Mouse (Mus musculus): ENCODE data around the gene Lipc. TPM values are rescaled to one million over a fixed set of nuclear protein-coding genes. Genes with fewer than 3 reads are reported as not detected.

The Lipc gene
- polyA plus RNA-seq, 1 experiment from 2014 or later: not detected

GRCm38 (mm10) chr9:70848135-70848770 is 103.8 kb downstream of the Lipc start:
- Histone ChIP-seq H3K4me3 (no peak overlapping the region), H3K4me1 (peaks cover 16% of the 10 kb centered on the region), H3K9me3 (no peaks in the 10 kb centered on the region), H3K4me2 (replicated peaks) (0 out of 2 replicates have a peak overlapping the region, but pooled peaks have one; percentile 4), H3K27ac (replicated peaks) (0 out of 2 replicates have a peak overlapping the region, but pooled peaks have one; percentile 10), H3K36me3 (no peaks in the 10 kb centered on the region), H3K27me3 (no peaks in the 10 kb centered on the region), H3K9ac (replicated peaks) (no peak overlapping the region)
- ATAC-seq (replicated peaks): no peak; the same call in 1 of the 2 replicates
- WGBS: 46% methylated on average over 10 of the region's 10 CpGs

GRCm38 (mm10) chr9:70847627-70848051 is 104.4 kb downstream of the Lipc start:
- peak; percentile 77 for ATAC-seq (replicated peaks)
- peak overlapping the region; percentile 10; the same call in 1 of the 2 replicates for H3K27ac ChIP-seq (replicated peaks)
- no peaks in the 10 kb centered on the region for H3K36me3 ChIP-seq
- 32% methylated on average over 8 of the region's 8 CpGs for WGBS
- H3K4me3 ChIP-seq: no peak overlapping the region
- H3K4me1 ChIP-seq: peaks cover 16% of the 10 kb centered on the region
- H3K9me3 ChIP-seq: no peaks in the 10 kb centered on the region
- H3K9ac ChIP-seq (replicated peaks): no peak overlapping the region
- no peaks in the 10 kb centered on the region for H3K27me3 ChIP-seq
- H3K4me2 ChIP-seq (replicated peaks): 0 out of 2 replicates have a peak overlapping the region, but pooled peaks have one; percentile 4

DNA sequence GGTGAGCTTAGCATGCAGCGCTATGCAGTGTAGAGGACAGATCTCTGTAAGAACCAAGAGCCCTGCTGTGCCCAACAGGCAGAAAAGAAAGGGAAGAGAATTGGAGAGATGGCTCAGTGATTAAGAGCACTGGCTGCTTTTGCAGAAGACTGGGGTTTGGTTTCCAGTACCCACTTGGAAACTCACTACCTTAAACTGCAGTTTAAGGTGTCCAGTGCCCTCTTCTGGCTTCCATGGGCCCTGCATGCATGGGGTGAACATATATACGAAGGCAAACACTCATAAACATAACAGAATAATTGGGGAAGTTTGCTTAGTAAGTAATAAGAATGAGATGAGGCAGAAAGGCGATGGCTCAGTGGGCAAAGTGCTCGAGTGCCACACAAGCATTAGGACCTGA is 108.8 kb downstream of the Lipc start:
- no peak overlapping the region for H3K4me3 ChIP-seq
- H3K9me3 ChIP-seq: no peaks in the 10 kb centered on the region
- ATAC-seq (replicated peaks): no peak
- no peak overlapping the region for H3K9ac ChIP-seq (replicated peaks)
- H3K27ac ChIP-seq (replicated peaks): no peak overlapping the region
- peaks cover 9% of the 10 kb centered on the region for H3K4me1 ChIP-seq
- H3K27me3 ChIP-seq: no peaks in the 10 kb centered on the region
- 85% methylated on average over 4 of the region's 4 CpGs for WGBS
- H3K36me3 ChIP-seq: no peaks in the 10 kb centered on the region
- no peak overlapping the region for H3K4me2 ChIP-seq (replicated peaks)

- Histone ChIP-seq H3K27ac (replicated peaks) (no peak overlapping the region), H3K9me3 (no peaks in the 10 kb centered on the region), H3K9ac (replicated peaks) (no peak overlapping the region), H3K4me2 (replicated peaks) (no peak overlapping the region), H3K4me1 (0 out of 2 replicates have a peak, but pooled peaks cover under 1% of the 10 kb centered on the region), H3K4me3 (no peak overlapping the region), H3K36me3 (no peaks in the 10 kb centered on the region), H3K27me3 (no peaks in the 10 kb centered on the region)
- no peak for ATAC-seq (replicated peaks)
- WGBS: 81% methylated on average over 5 of the region's 6 CpGs
Measured at GRCm38 (mm10) chr9:70842300-70842941, 109.6 kb downstream of the Lipc start.

- H3K27ac ChIP-seq (replicated peaks): 0 out of 2 replicates have a peak overlapping the region, but pooled peaks have one; percentile 8
- H3K4me3 ChIP-seq: no peak overlapping the region
- 87% methylated on average over 8 of the region's 8 CpGs for WGBS
Measured at GRCm38 (mm10) chr9:70841426-70842215, 110.4 kb downstream of the Lipc start.

GRCm38 (mm10) chr9:70840861-70841341 is 111.1 kb downstream of the Lipc start:
- no peak overlapping the region for H3K27ac ChIP-seq (replicated peaks)
- WGBS: 65% methylated on average over 6 of the region's 6 CpGs
- no peak for ATAC-seq (replicated peaks)

More at GRCm38 (mm10) chr9:70841426-70842215, 110.4 kb downstream of the Lipc start:
- no peak for ATAC-seq (replicated peaks)
- Histone ChIP-seq H3K36me3 (no peaks in the 10 kb centered on the region), H3K9ac (replicated peaks) (no peak overlapping the region), H3K4me1 (no peaks in the 10 kb centered on the region), H3K27me3 (no peaks in the 10 kb centered on the region), H3K9me3 (no peaks in the 10 kb centered on the region), H3K4me2 (replicated peaks) (no peak overlapping the region)

GRCm38 (mm10) chr9:70838132-70838911 is 113.7 kb downstream of the Lipc start:
- no peak overlapping the region for H3K4me3 ChIP-seq
- no peak overlapping the region for H3K27ac ChIP-seq (replicated peaks)
- no peak overlapping the region for H3K4me2 ChIP-seq (replicated peaks)
- H3K36me3 ChIP-seq: no peaks in the 10 kb centered on the region
- H3K9ac ChIP-seq (replicated peaks): no peak overlapping the region
- no peaks in the 10 kb centered on the region for H3K4me1 ChIP-seq
- no peaks in the 10 kb centered on the region for H3K9me3 ChIP-seq
- H3K27me3 ChIP-seq: no peaks in the 10 kb centered on the region
- WGBS: 90% methylated on average over 9 of the region's 10 CpGs
- ATAC-seq (replicated peaks): no peak

More at GRCm38 (mm10) chr9:70840861-70841341, 111.1 kb downstream of the Lipc start:
- Histone ChIP-seq H3K36me3 (no peaks in the 10 kb centered on the region), H3K9me3 (no peaks in the 10 kb centered on the region), H3K4me3 (no peak overlapping the region), H3K4me1 (no peaks in the 10 kb centered on the region), H3K27me3 (no peaks in the 10 kb centered on the region), H3K9ac (replicated peaks) (no peak overlapping the region), H3K4me2 (replicated peaks) (no peak overlapping the region)

- H3K9me3 ChIP-seq: no peaks in the 10 kb centered on the region
- H3K27me3 ChIP-seq: no peaks in the 10 kb centered on the region
- H3K27ac ChIP-seq (replicated peaks): no peak overlapping the region
- WGBS: 30% methylated on average over 4 of the region's 4 CpGs
- no peak for ATAC-seq (replicated peaks)
- H3K4me3 ChIP-seq: no peak overlapping the region
- H3K4me1 ChIP-seq: no peaks in the 10 kb centered on the region
- no peaks in the 10 kb centered on the region for H3K36me3 ChIP-seq
- no peak overlapping the region for H3K4me2 ChIP-seq (replicated peaks)
- H3K9ac ChIP-seq (replicated peaks): no peak overlapping the region
Measured at GRCm38 (mm10) chr9:70834730-70835154, 117.3 kb downstream of the Lipc start.

DNA sequence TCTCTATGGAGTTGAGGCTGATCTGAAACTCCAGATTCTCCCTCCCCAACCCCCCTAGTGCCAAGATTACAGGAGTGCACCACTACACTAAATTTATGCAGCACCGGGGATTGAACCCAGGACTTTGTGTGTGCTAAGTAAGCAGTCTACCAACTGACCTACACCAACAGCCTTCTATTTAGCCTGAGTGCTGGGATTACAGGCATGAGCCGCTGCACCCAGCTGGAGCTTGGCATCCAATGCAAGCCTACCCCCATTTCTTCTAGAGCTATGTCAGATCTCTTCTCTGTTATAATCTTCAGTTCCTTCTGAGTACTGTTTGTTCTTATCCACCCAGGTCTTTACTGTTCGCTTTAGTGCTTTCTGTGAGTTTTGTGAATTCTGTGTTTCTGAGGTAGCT is 117.8 kb downstream of the Lipc start:
- WGBS: 89% methylated on average over 3 of the region's 3 CpGs
- H3K27ac ChIP-seq (replicated peaks): no peak overlapping the region
- no peaks in the 10 kb centered on the region for H3K27me3 ChIP-seq
- H3K9ac ChIP-seq (replicated peaks): no peak overlapping the region
- H3K9me3 ChIP-seq: no peaks in the 10 kb centered on the region
- H3K4me2 ChIP-seq (replicated peaks): no peak overlapping the region
- no peak overlapping the region for H3K4me3 ChIP-seq
- H3K36me3 ChIP-seq: no peaks in the 10 kb centered on the region
- ATAC-seq (replicated peaks): no peak
- H3K4me1 ChIP-seq: no peaks in the 10 kb centered on the region

DNA sequence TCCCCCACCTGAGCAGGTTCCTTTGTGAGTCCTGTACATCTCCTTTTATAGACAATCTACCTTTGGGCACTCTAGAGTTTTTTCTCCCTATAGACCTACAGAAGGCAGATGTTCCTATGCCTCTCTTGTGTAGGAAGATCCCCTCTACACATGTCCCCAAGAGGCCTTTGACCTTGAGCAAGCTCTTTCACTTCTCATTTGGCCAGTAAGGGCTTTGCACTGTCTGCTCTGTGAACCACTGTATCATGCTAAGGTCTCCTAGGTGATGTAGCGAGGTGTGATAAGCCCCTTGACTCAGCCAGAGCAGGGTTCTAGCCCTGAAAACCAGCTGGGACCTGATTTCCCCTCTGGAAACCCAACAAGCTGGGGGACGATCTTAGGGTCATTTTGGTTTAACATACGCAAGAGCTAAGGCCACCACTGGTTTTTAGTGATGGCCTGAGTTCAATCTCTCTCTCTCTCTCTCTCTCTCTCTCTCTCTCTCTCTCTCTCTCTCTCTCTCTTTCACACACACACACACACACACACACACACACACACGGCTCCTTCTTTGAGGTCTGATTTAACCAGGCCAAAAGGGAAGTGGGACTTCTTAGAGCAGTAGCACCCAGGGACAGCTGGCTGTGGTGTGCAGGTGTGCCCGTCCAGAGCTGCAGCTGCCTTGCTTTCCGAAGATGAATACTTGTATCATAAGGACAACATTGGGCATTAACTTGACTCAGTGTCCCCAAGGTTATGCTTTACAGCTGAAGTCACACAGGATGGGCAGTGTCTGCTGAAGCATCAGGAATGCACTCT is 118.7 kb downstream of the Lipc start:
- Histone ChIP-seq H3K36me3 (no peaks in the 10 kb centered on the region), H3K9ac (replicated peaks) (no peak overlapping the region), H3K9me3 (no peaks in the 10 kb centered on the region), H3K4me2 (replicated peaks) (no peak overlapping the region), H3K4me3 (no peak overlapping the region), H3K27me3 (no peaks in the 10 kb centered on the region), H3K27ac (replicated peaks) (no peak overlapping the region), H3K4me1 (no peaks in the 10 kb centered on the region)
- ATAC-seq (replicated peaks): no peak
- 91% methylated on average over 6 of the region's 6 CpGs for WGBS

DNA sequence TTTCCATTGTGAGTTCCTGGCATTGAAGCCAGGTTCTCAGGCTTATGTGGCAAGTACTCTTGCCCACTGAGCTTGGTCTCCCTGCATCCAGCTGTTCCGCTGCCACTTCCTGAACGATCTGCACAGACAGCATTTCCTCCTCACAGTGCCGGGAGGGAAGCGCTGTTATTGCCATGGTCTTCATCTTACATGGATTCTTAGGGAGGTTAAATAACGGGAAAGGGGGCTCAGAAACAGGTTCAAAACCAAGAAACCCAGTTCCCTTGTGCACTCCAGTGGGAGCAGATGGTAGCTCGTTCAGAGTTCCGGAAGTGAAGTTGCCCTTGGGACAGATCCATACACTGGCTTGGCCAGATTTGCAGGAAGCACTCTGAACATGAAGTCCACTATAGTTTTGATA is 119.8 kb downstream of the Lipc start:
- 81% methylated on average over 7 of the region's 7 CpGs for WGBS
- Histone ChIP-seq H3K27me3 (no peaks in the 10 kb centered on the region), H3K9me3 (no peaks in the 10 kb centered on the region), H3K4me1 (no peaks in the 10 kb centered on the region), H3K36me3 (no peaks in the 10 kb centered on the region), H3K4me3 (no peak overlapping the region), H3K27ac (replicated peaks) (no peak overlapping the region), H3K4me2 (replicated peaks) (no peak overlapping the region), H3K9ac (replicated peaks) (no peak overlapping the region)
- no peak for ATAC-seq (replicated peaks)
